Mouse (Mus musculus): ENCODE data around the gene Gm21721.
"Not testable (repeated sequence)": the region's sequence is repeated elsewhere in the genome, so short reads cannot be mapped to it uniquely, and the experiment has no call there.

The Gm21721 gene

GRCm38 (mm10) chrY:9202090-9202489 is at the start of gene Gm21721:
TSS of gene Gm21721 (minus strand) at chrY:9202190.
- not testable (repeated sequence) for DNase-seq (ENCODE audit: low read depth, low spot score)

All from embryo, embryonic 11.5 days (tissue).